In genomic region chr10:61275669-61276110, GRCm38 (mm10) we compare ENCODE assay signal across 9 mouse cellular contexts. TPM values are rescaled to one million over a fixed set of nuclear protein-coding genes. Genes with fewer than 3 reads are reported as not detected.
DNase-seq lines count a peak whose midpoint lies in the region; ATAC-seq lines count a peak whose summit lies in the region.
"Had no signal": no experiment of that assay in that cellular context is flagged by ENCODE, and none has a peak within 500 bp of the region (broad histone marks: within the 10 kb centered on the region; RNA-seq: fewer than 3 reads in every experiment).

No protein-coding gene starts in this region.

- peak; percentile 40 for DNase-seq in heart, adult 8-10 months (ENCODE audit: low spot score)
- DNase-seq in heart, postnatal 36 days = no peak
- DNase-seq in R1 (ENCODE audit: low read depth, low spot score) = peak; percentile 81
- peak; percentile 51 for DNase-seq in forebrain, embryonic 10.5 days (ENCODE audit: extremely low spot score, low spot score)
- peak; percentile 33 for DNase-seq in lung, postnatal 14 days
- peak; percentile 47 for DNase-seq in splenic B cell, adult 2 months (ENCODE audit: low read depth, low spot score)
- no peak for DNase-seq in urinary bladder, postnatal 4 days (ENCODE audit: low spot score in 2 of 2)

- H3K4me3 ChIP-seq in forebrain, embryonic 10.5 days = no peak overlapping the region; the same call in 1 of the 2 replicates
- H3K4me3 ChIP-seq in intestine, embryonic 15.5 days (replicated peaks) = no peak overlapping the region
- H3K4me3 ChIP-seq: erythroblast, embryonic 14.5 days had no signal

- H3K4me2 ChIP-seq in intestine, embryonic 15.5 days (replicated peaks) = no peak overlapping the region

- WGBS in forebrain, embryonic 10.5 days = 5% methylated on average over 5 of the region's 5 CpGs
- 3% methylated on average over 5 of the region's 5 CpGs for WGBS in intestine, embryonic 15.5 days

- peaks cover 40% of the 10 kb centered on the region for H3K4me1 ChIP-seq in forebrain, embryonic 10.5 days
- peaks cover 10% of the 10 kb centered on the region; the same call in 1 of the 2 replicates for H3K4me1 ChIP-seq in intestine, embryonic 15.5 days (replicated peaks)

- H3K9ac ChIP-seq in intestine, embryonic 15.5 days = no peak overlapping the region

- H3K27me3 ChIP-seq in forebrain, embryonic 10.5 days (ENCODE audit: poor library complexity, severe bottlenecking) = peaks cover 46% of the 10 kb centered on the region
- H3K27me3 ChIP-seq in intestine, embryonic 15.5 days (replicated peaks) = 0 out of 2 replicates have a peak, but pooled peaks cover 4% of the 10 kb centered on the region
- 0 out of 2 replicates have a peak, but pooled peaks cover 2% of the 10 kb centered on the region for H3K27me3 ChIP-seq in splenic B cell, adult 2 months (ENCODE audit: control insufficient read depth, insufficient read depth, low read length, poor library complexity, severe bottlenecking)

- intact Hi-C loops in heart, postnatal 36 days (cut with DNase I) = loop anchor here (1.0 to 5.0 kb wide), 3 partner anchors 37 to 61 kb away; no protein-coding TSS in a partner anchor

- no peaks in the 10 kb centered on the region for H3K36me3 ChIP-seq in forebrain, embryonic 10.5 days (replicated peaks)
- H3K36me3 ChIP-seq in intestine, embryonic 15.5 days = no peaks in the 10 kb centered on the region
- H3K36me3 ChIP-seq in splenic B cell, adult 2 months (ENCODE audit: control insufficient read depth, insufficient read depth, low read length, poor library complexity, severe bottlenecking) = no peaks in the 10 kb centered on the region

- H3K27ac ChIP-seq in forebrain, embryonic 10.5 days = no peak overlapping the region
- no peak overlapping the region for H3K27ac ChIP-seq in intestine, embryonic 15.5 days

- no peaks in the 10 kb centered on the region for H3K9me3 ChIP-seq in forebrain, embryonic 10.5 days
- no peaks in the 10 kb centered on the region for H3K9me3 ChIP-seq in intestine, embryonic 15.5 days

- peak; percentile 42; the same call in 1 of the 2 replicates for ATAC-seq in intestine, embryonic 15.5 days

RNA-seq across cellular contexts. Expression of gene Adamts14, which starts 2.5 kb away (rescaled TPM):
- 1 to 10 TPM in 2 of 4 experiments, under 1 TPM in 2; 0.69 to 1.3 (median 0.96) TPM for total RNA-seq in heart, adult 8-10 months (2022)
- total RNA-seq in heart, postnatal 36 days (2021) = 1 to 10 TPM in 1 of 2 experiments, under 1 TPM in 1; 0.83 to 1.9 TPM
- 0.27 and 0.30 TPM in 2 replicates for polyA plus RNA-seq in forebrain, embryonic 10.5 days (2016; fragmentation: Nextera tagmentation; extraction: Ambion mirVana)
- 0.66 and 0.78 TPM in 2 replicates for polyA plus RNA-seq in intestine, embryonic 15.5 days (2015; fragmentation: Nextera tagmentation; extraction: Ambion mirVana)
- polyA plus RNA-seq: erythroblast, embryonic 14.5 days had no signal

RNA-seq across cellular contexts. Expression of gene Prf1, which starts 21.9 kb away (rescaled TPM):
- total RNA-seq in heart, adult 8-10 months (2022) = under 1 TPM in 2 of 4 experiments, not detected in 2; 0.16 to 0.23 TPM
- total RNA-seq in heart, postnatal 36 days (2021) = under 1 TPM in 1 of 2 experiments, not detected in 1; 0.11 TPM
- polyA plus RNA-seq in forebrain, embryonic 10.5 days (2016; fragmentation: Nextera tagmentation; extraction: Ambion mirVana) = not detected in 2 replicates
- polyA plus RNA-seq in intestine, embryonic 15.5 days (2015; fragmentation: Nextera tagmentation; extraction: Ambion mirVana) = 0.06 TPM in 1 of 2 replicates, not detected in the other
- polyA plus RNA-seq: erythroblast, embryonic 14.5 days had no signal

Comparison
In these comparisons a context has a peak if more than half of its experiments do, and no peak if none do; other contexts are left out.
1. DNase-seq: peak in heart, adult 8-10 months (single experiment), R1 (single experiment), forebrain, embryonic 10.5 days (single experiment), lung, postnatal 14 days (single experiment) and splenic B cell, adult 2 months (single experiment); none in heart, postnatal 36 days (0 of 2) and urinary bladder, postnatal 4 days (0 of 2).